Mouse (Mus musculus): Measurements from ENCODE around the gene Hyal3. TPM values are rescaled to one million over a fixed set of nuclear protein-coding genes. Genes with fewer than 3 reads are reported as not detected.

The Hyal3 gene
- polyA plus RNA-seq, 1 experiment from 2014 or later: 0.66 TPM

GRCm38 (mm10) chr9:107586974-107587832, 6.6 kb downstream of the Hyal3 start, which contains the start of gene Ifrd2:
TSS of gene Ifrd2 (plus strand) at chr9:107587642.
- Histone ChIP-seq H3K9me3 (replicated peaks; ENCODE audit: control insufficient read depth, low read length) (no peaks in the 10 kb centered on the region), H3K4me3 (ENCODE audit: low read depth, low read length) (peak within 1 kb of the TSS; percentile 45), H3K4me2 (ENCODE audit: low read depth, low read length) (peak within 1 kb of the TSS; percentile 56), H3K4me1 (ENCODE audit: control insufficient read depth, insufficient read depth, low read length) (peaks cover 3% of the 10 kb centered on the region), H3K27ac (replicated peaks; ENCODE audit: low read depth, low read length) (no peak within 1 kb of the TSS), H3K27me3 (ENCODE audit: control insufficient read depth, insufficient read depth, low read length) (no peaks in the 10 kb centered on the region), H3K9ac (replicated peaks; ENCODE audit: low read length) (peak within 1 kb of the TSS; percentile 22), H3K36me3 (replicated peaks; ENCODE audit: control insufficient read depth, insufficient read depth, low read depth, low read length) (peaks cover 5% of the 10 kb centered on the region)
- peak; percentile 100 for DNase-seq (ENCODE audit: low spot score)
- ATAC-seq (replicated peaks; ENCODE audit: insufficient number of reproducible peaks, low FRiP score, low TSS enrichment, low read depth): peak; percentile 95
- 14% methylated on average over 46 of the region's 46 CpGs for WGBS

- peak overlapping the region; percentile 45 for H3K4me3 ChIP-seq (ENCODE audit: low read depth, low read length)
- peaks cover 8% of the 10 kb centered on the region for H3K36me3 ChIP-seq (replicated peaks; ENCODE audit: control insufficient read depth, insufficient read depth, low read depth, low read length)
- peaks cover 3% of the 10 kb centered on the region for H3K4me1 ChIP-seq (ENCODE audit: control insufficient read depth, insufficient read depth, low read length)
- ATAC-seq (replicated peaks; ENCODE audit: insufficient number of reproducible peaks, low FRiP score, low TSS enrichment, low read depth) (no peak), DNase-seq (ENCODE audit: low spot score) (peak; percentile 64)
- H3K27me3 ChIP-seq (ENCODE audit: control insufficient read depth, insufficient read depth, low read length): no peaks in the 10 kb centered on the region
- H3K4me2 ChIP-seq (ENCODE audit: low read depth, low read length): peak overlapping the region; percentile 56
- no peak overlapping the region for H3K27ac ChIP-seq (replicated peaks; ENCODE audit: low read depth, low read length)
- H3K9ac ChIP-seq (replicated peaks; ENCODE audit: low read length): peak overlapping the region; percentile 22
- 5% methylated on average over 33 of the region's 33 CpGs for WGBS
- H3K9me3 ChIP-seq (replicated peaks; ENCODE audit: control insufficient read depth, low read length): no peaks in the 10 kb centered on the region
These were observed 7.4 kb downstream of the Hyal3 start for GRCm38 (mm10) chr9:107587833-107588639.

GRCm38 (mm10) chr9:107590058-107590772, 9.6 kb downstream of the Hyal3 start:
- DNase-seq (ENCODE audit: low spot score) (no peak), ATAC-seq (replicated peaks; ENCODE audit: insufficient number of reproducible peaks, low FRiP score, low TSS enrichment, low read depth) (no peak)
- H3K27me3 ChIP-seq (ENCODE audit: control insufficient read depth, insufficient read depth, low read length): no peaks in the 10 kb centered on the region
- H3K36me3 ChIP-seq (replicated peaks; ENCODE audit: control insufficient read depth, insufficient read depth, low read depth, low read length): peaks cover 11% of the 10 kb centered on the region
- WGBS: 90% methylated on average over 25 of the region's 25 CpGs
- no peak overlapping the region for H3K4me3 ChIP-seq (ENCODE audit: low read depth, low read length)
- no peak overlapping the region for H3K27ac ChIP-seq (replicated peaks; ENCODE audit: low read depth, low read length)
- peaks cover 3% of the 10 kb centered on the region for H3K4me1 ChIP-seq (ENCODE audit: control insufficient read depth, insufficient read depth, low read length)
- H3K4me2 ChIP-seq (ENCODE audit: low read depth, low read length): no peak overlapping the region
- no peak overlapping the region for H3K9ac ChIP-seq (replicated peaks; ENCODE audit: low read length)
- no peaks in the 10 kb centered on the region for H3K9me3 ChIP-seq (replicated peaks; ENCODE audit: control insufficient read depth, low read length)

- DNase-seq (ENCODE audit: low spot score) (no peak), ATAC-seq (replicated peaks; ENCODE audit: insufficient number of reproducible peaks, low FRiP score, low TSS enrichment, low read depth) (no peak)
- Histone ChIP-seq H3K4me2 (ENCODE audit: low read depth, low read length) (no peak overlapping the region), H3K36me3 (replicated peaks; ENCODE audit: control insufficient read depth, insufficient read depth, low read depth, low read length) (peaks cover 11% of the 10 kb centered on the region), H3K27me3 (ENCODE audit: control insufficient read depth, insufficient read depth, low read length) (no peaks in the 10 kb centered on the region), H3K4me3 (ENCODE audit: low read depth, low read length) (no peak overlapping the region), H3K9me3 (replicated peaks; ENCODE audit: control insufficient read depth, low read length) (no peaks in the 10 kb centered on the region), H3K27ac (replicated peaks; ENCODE audit: low read depth, low read length) (no peak overlapping the region), H3K9ac (replicated peaks; ENCODE audit: low read length) (no peak overlapping the region), H3K4me1 (ENCODE audit: control insufficient read depth, insufficient read depth, low read length) (peaks cover 3% of the 10 kb centered on the region)
- WGBS: 99% methylated on average over 6 of the region's 6 CpGs
These were observed 10.1 kb downstream of the Hyal3 start for GRCm38 (mm10) chr9:107590773-107591060.

GRCm38 (mm10) chr9:107593101-107593976, 12.7 kb downstream of the Hyal3 start:
- Histone ChIP-seq H3K4me2 (ENCODE audit: low read depth, low read length) (no peak overlapping the region), H3K9me3 (replicated peaks; ENCODE audit: control insufficient read depth, low read length) (no peaks in the 10 kb centered on the region), H3K4me3 (ENCODE audit: low read depth, low read length) (no peak overlapping the region), H3K27me3 (ENCODE audit: control insufficient read depth, insufficient read depth, low read length) (no peaks in the 10 kb centered on the region), H3K27ac (replicated peaks; ENCODE audit: low read depth, low read length) (no peak overlapping the region), H3K36me3 (replicated peaks; ENCODE audit: control insufficient read depth, insufficient read depth, low read depth, low read length) (peaks cover 11% of the 10 kb centered on the region), H3K9ac (replicated peaks; ENCODE audit: low read length) (no peak overlapping the region), H3K4me1 (ENCODE audit: control insufficient read depth, insufficient read depth, low read length) (peaks cover 1% of the 10 kb centered on the region)
- 83% methylated on average over 11 of the region's 11 CpGs for WGBS
- no peak for ATAC-seq (replicated peaks; ENCODE audit: insufficient number of reproducible peaks, low FRiP score, low TSS enrichment, low read depth)
- no peak for DNase-seq (ENCODE audit: low spot score)

GRCm38 (mm10) chr9:107594281-107595062, 13.9 kb downstream of the Hyal3 start:
- no peak overlapping the region for H3K27ac ChIP-seq (replicated peaks; ENCODE audit: low read depth, low read length)
- H3K4me2 ChIP-seq (ENCODE audit: low read depth, low read length): no peak overlapping the region
- DNase-seq (ENCODE audit: low spot score) (no peak), ATAC-seq (replicated peaks; ENCODE audit: insufficient number of reproducible peaks, low FRiP score, low TSS enrichment, low read depth) (no peak)
- H3K4me3 ChIP-seq (ENCODE audit: low read depth, low read length): no peak overlapping the region
- no peaks in the 10 kb centered on the region for H3K9me3 ChIP-seq (replicated peaks; ENCODE audit: control insufficient read depth, low read length)
- H3K4me1 ChIP-seq (ENCODE audit: control insufficient read depth, insufficient read depth, low read length): no peaks in the 10 kb centered on the region
- H3K27me3 ChIP-seq (ENCODE audit: control insufficient read depth, insufficient read depth, low read length): no peaks in the 10 kb centered on the region
- H3K9ac ChIP-seq (replicated peaks; ENCODE audit: low read length): no peak overlapping the region
- 78% methylated on average over 8 of the region's 8 CpGs for WGBS
- peaks cover 11% of the 10 kb centered on the region for H3K36me3 ChIP-seq (replicated peaks; ENCODE audit: control insufficient read depth, insufficient read depth, low read depth, low read length)
